Mouse (Mus musculus) MEL-GATA-1-ER (cell line): ENCODE measurements around the gene Dtx3.

Experiments used
- DNase-seq: peaks from one replicate; pipeline ENCODE4 v3.0.0-alpha.2; 2012; ENCODE audit warnings: low read depth; ENCODE audit errors: extremely low read depth

Dtx3 gene

GRCm38 (mm10) chr10:127141500-127141899 is 54.0 kb downstream of the Dtx3 start:
- DNase-seq, result no peak

- no peak for DNase-seq
These were observed 54.6 kb downstream of the Dtx3 start for GRCm38 (mm10) chr10:127140971-127141370.
